Mouse (Mus musculus) T-helper 2 cell (primary cell): Measurements from ENCODE around the gene Tomm34.

Source experiments
- in situ Hi-C: fragments of 300-600 bp; cut with MboI, MseI; formaldehyde crosslinking; loops from one replicate; pipeline ENCODE4 v1.15.1; 2025; ENCODE audit warnings: high pct_unique_total_duplicates

Gene Tomm34

GRCm38 (mm10) chr2:164070765-164071436 is at the start of gene Tomm34:
Gene Tomm34 (minus strand): TSS chr2:164071169.
- in situ Hi-C loops: no loop called here

DNA sequence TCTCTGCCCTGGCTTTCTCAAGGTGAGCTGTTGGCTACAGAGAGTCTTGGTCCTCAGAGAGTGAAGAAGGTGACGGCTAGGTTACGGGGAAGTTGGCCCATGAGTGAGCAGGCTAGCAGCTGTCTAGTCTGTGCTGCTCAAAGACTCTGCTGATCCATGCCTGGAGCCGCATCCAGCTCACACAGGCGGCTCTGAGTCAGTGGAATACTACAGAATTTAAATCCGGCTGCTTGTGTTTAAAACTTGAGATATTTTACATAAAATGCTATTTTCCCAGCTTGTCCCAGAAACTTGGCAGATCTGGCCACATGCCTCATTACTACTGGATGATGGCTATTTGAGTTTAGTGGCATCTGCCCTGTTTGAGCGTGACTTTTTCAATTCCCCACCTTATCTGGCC is 48.5 kb upstream of the Tomm34 start:
- in situ Hi-C loops: no loop called here

DNA sequence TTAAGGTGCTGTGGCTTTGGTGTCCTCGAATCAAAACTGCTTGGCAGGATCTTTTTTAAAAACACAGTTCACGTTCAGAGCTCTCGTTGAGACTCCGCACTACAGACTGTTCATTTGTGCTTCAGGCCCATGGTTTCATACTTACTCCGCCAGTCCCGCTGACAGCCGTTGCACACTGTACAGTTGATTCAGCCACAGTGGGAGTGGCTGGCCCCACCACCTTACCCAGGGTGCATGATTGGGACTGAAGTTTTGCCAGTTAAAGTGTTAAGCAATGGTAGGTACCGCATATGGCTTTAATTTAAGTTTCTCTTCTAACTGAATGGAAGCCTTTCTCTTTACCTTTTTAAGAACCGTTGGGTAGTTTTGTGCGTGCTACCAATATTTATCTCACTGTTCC is 44.6 kb upstream of the Tomm34 start:
- in situ Hi-C loops: no loop called here

DNA sequence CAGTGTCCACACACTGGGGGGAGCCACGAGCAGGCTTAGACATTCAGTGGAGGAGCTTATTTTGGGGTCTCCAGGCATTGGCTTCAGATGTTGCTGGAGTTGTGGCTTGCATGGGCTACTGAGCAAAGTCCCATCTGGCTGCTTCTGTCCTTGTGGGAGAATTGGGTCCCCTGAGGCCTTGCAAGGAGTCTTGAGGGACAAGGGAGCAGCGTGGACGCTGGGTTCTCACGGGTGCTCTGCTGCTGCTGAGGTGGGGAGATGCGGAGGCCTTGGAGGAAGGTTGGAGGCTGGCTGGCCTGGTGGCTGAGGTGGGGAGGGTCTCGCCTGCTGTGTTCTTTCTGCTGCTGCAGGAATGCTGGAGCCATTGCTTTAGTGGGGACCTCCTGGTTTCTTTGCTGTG is 43.1 kb upstream of the Tomm34 start:
- in situ Hi-C loops: no loop called here

DNA sequence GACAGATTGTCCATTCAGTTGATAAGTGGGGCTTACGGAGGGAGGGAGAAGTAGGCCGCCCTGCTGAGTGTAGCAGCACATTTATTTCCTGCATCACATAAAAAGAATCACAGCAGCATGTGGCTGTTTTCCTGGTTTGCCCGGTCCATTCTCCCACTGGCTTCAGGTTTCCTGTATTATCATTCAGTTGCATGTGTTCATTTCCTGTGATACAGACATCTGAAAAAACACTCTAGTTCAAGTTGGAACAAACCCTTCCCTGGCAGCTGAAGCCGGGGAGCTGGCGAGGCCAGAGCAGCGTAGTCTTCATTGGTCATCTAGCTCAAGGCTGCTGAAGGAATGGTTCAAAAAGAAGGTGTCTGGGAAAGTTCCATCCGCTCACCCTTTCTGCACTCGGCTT is 40.6 kb upstream of the Tomm34 start:
- in situ Hi-C loops: no loop called here

DNA sequence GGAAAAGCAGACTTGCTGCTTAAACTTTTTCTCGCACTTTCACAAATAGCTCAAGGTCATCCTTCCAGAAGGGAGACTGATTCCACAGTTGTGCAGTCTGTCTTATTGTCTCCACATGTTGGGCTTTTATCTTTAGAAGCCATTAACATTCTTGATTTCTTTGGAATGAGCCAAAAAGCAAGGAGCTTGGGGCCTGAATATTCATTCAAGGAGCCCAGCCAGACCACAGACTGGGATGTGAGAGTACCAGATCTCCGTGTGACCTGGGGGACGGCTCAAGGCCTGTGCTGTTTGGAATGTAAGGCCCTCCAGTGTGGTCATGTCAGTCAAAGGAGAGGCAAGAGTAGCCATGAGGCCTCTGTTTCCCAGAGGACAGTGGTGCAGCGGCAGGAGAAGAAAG is 37.5 kb upstream of the Tomm34 start:
- in situ Hi-C loops: no loop called here

DNA sequence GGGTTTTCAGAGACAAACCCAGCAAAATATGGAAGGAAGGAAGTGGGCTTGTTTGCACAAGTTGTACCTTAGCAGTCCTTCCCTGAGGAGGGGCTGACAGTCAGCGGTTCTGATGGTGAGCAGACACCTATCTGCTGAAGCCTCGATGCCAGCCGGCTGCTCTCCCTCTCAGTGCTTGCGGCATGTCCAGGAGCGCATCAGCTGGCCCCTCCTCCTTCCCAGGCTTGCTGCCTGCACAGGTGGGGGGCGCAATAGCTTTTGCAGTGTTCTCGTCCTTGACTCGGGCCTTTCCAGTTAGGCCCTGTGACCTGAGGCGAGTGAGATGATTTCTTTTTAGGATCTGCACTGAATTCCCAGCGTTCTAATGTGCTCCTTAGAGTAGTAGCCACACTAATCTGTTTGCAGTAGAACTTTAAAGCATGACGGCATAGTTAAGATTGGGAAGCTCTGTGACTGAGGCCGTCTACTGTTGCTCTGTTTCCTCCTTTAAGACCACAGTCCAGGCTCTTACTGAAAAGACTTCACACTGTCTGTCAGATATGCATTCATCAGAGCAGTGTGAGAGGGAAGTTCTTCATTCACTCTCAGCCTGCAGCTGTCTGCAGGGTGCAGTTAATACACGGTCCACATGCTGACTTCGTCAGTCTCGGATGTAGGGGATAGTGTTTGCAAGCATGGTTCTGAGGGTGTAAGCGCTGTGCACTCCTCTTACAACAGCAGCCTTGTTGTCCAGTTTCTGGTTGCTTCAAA is 36.3 kb upstream of the Tomm34 start:
- in situ Hi-C loops: no loop called here

DNA sequence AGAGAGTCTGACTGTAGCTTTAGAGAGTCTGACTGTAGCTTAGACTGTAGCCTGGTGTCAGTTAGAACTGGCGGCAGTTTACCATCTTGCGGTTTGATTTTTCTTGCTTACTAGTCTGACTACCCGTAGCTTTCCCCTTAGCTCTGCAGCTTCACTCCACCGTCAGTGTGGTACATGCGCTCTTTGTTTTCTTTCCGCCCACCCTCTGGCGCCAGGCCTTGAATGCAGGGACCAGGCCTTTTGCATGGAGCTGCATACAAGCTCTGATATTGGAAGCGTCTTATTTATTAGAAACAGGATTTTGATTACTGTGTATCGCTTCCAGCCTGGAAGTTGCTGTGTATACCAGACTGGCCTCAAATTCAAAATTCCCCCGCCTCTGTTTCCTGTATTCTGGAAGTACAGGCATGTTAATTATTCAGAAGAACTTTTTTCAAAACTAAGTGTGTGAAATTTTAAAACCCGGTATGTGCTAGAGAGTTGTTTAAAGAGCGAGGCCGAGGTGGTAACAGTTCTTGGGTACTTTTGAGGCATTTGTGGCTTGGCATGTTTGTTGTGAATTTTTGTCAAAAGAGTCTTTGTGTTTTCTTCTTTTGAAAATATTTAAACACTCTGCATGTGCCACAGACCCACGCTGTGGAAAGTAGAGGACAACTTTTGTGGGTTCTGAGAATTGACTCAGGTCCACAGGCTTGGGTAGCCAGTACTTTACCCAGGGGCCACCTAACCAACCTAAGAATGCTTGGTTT is 35.5 kb upstream of the Tomm34 start:
- in situ Hi-C loops: no loop called here

DNA sequence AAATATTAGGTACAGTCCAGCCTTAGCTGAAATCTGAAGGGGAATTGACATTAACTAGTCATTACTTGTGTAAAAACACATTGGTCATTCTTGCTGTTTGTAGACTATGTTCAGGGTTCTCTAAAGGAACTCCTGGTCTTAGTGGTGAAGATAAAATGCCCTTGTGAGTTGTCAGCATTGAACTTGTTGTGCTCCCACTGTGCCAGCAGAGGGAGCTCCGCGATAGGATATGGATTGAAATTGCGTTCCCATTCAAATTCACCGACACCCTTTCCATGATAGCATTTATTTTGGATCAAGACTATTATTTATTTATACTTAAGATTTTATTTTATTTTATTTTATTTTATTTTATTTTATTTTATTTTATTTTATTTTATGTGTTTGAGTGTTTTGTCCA is 32.5 kb upstream of the Tomm34 start:
- in situ Hi-C loops: no loop called here

DNA sequence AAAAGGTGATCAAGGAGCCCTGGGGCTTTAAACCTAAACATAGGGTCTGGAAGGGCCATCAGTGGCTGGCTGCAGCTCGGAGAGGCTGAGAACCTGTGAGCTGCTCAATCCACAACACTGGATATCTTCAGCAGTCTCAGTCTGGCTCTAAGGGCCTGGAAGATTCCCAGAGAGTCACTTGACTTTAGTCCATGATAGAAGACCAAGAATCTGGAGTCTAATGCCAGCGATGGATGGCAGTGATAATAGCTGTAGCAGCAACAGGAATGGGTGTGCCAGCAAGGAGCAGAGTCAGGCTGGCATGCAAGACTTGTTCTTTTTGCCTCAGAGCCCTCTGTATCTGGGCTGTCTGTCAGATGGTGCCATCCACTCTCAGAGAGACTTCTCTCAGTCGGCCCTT is 31.4 kb upstream of the Tomm34 start:
- in situ Hi-C loops: no loop called here

GRCm38 (mm10) chr2:164101936-164102335 is 31.0 kb upstream of the Tomm34 start:
- in situ Hi-C loops: no loop called here

DNA sequence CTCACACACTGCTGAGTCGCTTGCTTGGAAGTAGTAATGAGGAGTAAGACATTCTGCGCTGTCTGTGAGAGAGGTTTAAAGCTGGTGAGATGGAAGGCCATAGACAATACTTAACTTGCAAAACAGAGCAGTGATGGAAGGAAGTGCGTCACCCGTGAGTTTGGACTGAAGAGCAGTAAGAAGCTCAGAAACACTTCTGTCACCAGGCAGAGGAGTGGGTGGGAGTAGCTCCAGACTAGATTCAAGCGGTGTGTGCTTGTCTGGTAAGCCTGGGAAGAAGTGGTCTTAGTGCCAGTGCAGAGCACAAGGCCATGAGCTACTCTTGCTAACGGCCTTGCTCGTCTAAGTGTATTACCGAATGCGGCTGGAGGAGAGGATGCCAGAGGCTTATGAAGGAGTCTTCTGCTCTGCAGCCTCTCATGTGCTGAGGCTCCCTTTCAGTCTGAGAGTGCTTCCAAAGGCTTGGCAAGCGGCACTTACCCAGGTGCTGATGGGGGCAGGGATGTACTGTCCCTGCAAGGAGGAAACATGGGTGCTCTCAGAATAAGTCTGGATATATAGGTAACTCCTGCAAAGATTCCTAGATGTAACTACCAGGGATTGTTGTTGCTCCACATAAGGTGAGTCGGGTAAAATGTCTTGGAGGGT is 27.8 kb upstream of the Tomm34 start:
- in situ Hi-C loops: loop anchor here (25.0 kb wide), 1 partner anchor 461 kb away; the partner anchor contains the start of gene Serinc3

DNA sequence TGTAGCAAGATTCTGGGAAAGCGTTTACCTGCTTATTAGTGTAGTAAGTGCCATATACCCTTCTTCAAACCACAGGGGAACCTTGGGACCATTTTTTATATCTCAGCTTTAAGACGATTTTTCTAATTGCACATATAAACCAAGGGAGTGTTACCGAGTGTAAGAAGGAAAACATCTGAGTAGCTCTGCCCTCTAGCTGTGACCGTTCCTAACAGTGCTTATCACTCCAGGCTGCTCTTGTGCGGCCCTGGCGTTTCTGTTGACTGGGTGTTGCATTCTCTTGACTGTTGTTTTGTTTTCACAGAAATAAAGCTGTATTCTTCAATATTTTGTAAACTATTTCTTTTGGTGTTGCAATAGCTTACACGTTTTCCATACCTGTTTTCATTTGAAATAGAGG is 23.2 kb upstream of the Tomm34 start:
- in situ Hi-C loops: loop anchor here (25.0 kb wide), 1 partner anchor 457 kb away; the partner anchor contains the start of gene Serinc3

DNA sequence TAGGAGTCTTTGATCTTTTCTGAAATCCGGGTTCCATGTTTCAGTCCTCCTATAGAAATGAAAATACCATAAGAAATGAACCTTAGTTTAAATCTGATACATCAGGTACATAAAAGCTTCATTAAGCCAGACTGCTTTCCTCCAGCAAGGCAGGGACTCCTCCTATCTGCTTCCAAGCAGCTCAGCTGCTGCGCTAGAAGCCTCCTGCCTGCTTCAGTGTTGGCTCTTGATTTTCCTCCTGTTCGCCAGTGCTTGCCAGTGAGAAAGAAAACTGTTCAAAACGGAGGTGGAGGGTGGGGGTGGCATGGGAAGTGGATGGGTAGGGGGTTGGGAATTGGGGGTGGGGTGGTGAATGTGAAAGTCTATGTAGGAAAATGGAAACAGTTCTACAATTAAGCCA is 18.5 kb upstream of the Tomm34 start:
- in situ Hi-C loops: loop anchor here (25.0 kb wide), 1 partner anchor 452 kb away; the partner anchor contains the start of gene Serinc3

DNA sequence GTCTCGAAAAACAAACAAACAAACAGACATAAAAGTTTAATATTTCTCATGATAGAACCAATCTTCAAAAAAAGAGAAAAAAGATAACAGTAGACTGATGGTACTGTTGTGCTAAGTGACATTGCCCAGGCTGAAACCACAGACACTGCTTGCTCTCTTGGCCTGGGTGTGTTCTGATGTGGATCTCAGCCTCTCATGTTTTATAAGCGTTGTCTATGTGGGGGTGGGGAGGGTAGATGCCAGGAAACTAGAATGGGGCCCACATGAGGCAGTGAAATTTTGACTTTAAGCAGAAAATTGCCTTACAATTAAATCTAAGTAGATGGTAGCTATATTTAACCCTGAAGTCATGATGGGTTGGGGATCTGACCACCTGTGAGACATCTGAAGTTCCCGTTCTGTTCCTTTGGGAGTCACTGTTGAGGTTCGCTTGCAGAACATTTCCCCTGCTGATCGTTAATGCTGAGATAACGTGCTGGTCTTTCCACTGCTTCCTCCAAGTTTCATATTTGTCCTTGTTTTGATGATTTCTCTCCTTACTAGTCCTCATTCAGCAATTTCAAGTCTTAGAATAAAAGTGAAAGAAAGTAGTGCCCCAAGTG is 16.5 kb upstream of the Tomm34 start:
- in situ Hi-C loops: loop anchor here (25.0 kb wide), 1 partner anchor 450 kb away; the partner anchor contains the start of gene Serinc3

DNA sequence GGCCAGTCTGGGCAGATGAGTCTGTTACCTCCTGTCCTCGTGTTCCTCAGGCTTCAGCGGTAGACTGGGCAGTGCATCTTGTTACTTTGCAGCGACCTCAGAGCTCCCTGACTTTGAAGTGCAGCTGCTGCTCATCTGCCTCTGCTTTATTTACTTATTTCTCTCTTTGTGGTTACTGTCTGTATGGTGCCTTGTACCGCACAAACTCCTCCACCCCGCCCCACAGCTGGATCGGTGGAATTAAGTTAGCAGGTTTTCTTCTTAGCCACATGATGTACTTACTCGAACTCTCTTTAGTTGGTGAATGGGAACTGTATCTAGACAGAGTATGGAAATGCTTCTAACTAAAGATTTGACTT is 13.4 kb upstream of the Tomm34 start:
- in situ Hi-C loops: loop anchor here (25.0 kb wide), 1 partner anchor 447 kb away; the partner anchor contains the start of gene Serinc3

- in situ Hi-C loops: loop anchor here (25.0 kb wide), 1 partner anchor 446 kb away; the partner anchor contains the start of gene Serinc3
Measured at GRCm38 (mm10) chr2:164083609-164084341, 12.8 kb upstream of the Tomm34 start.

- in situ Hi-C loops: loop anchor here (25.0 kb wide), 1 partner anchor 445 kb away; the partner anchor contains the start of gene Serinc3
Measured at GRCm38 (mm10) chr2:164082175-164082574, 11.2 kb upstream of the Tomm34 start.

DNA sequence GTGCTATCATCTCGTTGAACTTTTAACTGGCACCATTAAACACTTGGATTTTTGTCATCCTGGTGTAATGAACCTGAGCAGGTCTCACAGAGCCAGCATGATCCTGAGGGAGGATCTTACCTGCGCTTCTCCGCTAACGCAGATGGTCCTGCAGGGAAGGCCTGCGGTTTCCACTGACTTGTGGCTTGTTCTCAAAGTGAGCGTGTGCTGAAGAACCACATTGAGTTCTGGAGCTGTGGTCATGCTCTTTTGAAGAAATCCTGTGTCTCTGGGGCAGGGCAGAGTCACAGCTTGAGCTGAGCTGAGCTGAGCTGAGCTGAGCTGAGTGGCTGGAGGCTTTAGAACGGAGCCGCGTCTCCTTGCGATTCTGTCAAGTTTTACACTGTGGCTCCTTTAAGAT is 10.6 kb upstream of the Tomm34 start:
- in situ Hi-C loops: loop anchor here (25.0 kb wide), 1 partner anchor 444 kb away; the partner anchor contains the start of gene Serinc3

GRCm38 (mm10) chr2:164079488-164079887 is 8.5 kb upstream of the Tomm34 start:
- in situ Hi-C loops: loop anchor here (25.0 kb wide), 1 partner anchor 442 kb away; the partner anchor contains the start of gene Serinc3
